Mouse (Mus musculus) yolk sac, embryonic 10.5 days (tissue): Measurements from ENCODE around the gene Lrp6.

Experiments used
- DNase-seq: peaks from one replicate; pipeline ENCODE4 v3.0.0-alpha.2; 2017; ENCODE audit warnings: low spot score

The Lrp6 gene

DNA sequence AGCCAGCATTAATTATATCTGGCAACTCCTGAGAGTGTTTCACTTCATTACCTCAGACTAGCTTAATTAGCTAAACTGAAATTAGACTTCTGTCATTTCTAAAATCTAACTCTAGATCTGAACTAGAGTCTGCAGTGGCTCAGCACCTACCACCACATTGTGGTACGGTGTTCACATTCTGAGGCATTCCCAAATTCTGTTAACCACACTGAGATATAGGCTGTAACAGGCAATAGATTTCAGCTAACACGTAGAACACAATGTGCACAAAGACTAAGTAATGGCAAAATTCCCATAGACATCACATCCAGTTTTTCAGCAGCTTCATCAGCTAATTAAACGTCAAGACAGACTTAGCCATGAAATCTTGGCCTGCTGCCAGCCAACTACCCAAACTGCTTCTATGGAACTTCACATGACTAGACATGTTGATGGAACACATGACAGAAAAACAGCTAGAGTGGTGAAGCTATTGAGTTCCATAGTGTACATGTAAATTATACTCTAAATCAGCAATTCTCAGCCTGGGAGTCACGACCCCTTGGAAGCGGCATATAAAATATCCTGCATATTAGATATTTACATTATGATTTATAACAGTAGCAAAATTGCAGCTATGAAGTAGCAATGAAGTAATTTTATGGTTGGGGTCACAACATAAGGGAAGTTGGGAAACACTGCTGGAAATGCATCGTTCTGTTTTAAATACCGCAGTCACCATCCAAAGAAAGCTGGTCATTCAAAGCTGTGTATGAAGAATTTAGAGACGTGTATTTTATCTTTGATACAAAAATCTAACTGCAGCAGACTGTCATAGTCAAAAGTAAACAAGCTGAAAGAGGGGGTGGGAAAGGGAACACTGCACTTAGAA lies 71.7 kb downstream of the Lrp6 start:
- DNase-seq: no peak

DNA sequence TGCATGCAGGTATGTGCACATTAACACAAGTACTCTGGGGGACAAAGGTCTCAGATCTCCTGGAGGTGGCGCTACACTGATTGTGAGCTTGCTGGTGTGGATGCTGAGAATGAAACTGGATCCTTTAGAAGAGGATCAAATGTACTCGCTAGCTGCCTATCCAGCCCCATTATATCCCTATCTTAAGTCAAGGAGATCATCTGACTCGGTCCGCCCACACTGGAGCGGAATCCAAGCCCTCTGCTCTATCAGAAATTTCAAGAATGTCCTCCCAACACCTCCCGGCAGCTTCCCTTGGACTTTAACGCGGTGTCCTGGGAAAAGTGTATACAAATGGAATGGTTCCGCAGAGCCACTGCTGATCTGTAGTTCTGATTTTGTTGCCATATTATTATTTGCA lies 77.1 kb downstream of the Lrp6 start:
- DNase-seq: peak; percentile 31

DNA sequence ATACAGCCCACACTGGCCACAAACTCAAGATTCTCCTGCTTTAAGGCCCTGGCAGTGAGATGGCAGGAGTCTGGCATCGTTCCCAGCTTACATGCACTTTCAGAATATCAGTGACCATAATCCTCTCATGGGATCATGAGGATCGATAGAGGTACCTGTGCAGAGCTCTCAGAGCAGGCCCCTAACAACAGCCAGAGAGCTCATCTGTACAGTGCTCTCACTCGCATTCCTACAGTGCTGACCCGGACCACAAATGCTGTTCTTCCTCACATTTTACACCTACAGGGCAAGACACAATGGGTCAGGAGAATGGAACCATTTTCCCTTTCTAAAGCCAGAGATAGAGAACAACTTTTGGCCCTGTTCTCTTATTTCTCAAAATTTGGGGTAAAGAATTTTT lies 77.6 kb downstream of the Lrp6 start:
- no peak for DNase-seq

DNA sequence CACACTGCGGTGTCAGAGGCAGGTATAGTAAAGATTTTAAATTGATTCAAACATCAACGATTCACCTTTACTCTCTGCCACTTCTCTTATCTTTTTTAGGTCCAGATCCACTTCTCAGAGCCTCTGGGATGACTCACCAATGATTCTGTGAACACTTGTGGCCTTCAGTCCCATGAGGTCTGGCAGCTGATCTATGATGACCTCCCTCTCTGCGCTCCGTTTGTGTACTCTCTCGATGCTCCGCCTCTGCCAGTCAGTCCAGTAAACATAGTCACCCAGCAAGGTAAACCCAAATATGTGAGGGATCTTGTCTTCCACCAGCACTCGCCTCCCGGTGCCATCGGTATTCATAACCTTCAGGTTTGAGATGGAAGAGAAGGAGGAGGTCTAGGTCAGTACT lies 80.4 kb downstream of the Lrp6 start:
- DNase-seq: no peak

GRCm38 (mm10) chr6:134479481-134479880 lies 87.3 kb downstream of the Lrp6 start:
- no peak for DNase-seq

- DNase-seq: no peak
Observed at GRCm38 (mm10) chr6:134473143-134473561, 93.6 kb downstream of the Lrp6 start.

DNA sequence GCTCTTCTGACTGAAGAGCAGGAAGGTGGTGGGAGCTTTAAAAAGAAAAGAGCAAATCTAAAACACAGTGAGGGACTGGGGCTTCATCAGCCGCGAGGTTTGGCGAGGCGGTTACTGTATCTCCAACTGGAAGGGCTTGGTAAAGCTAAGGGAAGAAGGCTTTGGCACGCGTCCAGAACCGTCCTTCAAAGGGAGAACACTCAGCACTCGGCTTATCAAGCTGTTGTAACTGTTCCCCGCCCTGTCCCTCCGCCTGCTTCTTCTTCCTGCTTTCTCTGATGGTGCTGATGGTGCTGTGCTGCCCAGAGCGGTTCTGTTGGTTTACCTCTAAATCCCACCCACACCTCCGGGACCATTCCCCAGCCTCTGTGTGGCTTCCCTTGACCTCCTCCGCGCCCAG lies 95.9 kb downstream of the Lrp6 start:
- DNase-seq: peak; percentile 29

- no peak for DNase-seq
Observed at GRCm38 (mm10) chr6:134469297-134469696, 97.5 kb downstream of the Lrp6 start.

- DNase-seq: no peak
Observed at GRCm38 (mm10) chr6:134466671-134467229, 100.0 kb downstream of the Lrp6 start.

DNA sequence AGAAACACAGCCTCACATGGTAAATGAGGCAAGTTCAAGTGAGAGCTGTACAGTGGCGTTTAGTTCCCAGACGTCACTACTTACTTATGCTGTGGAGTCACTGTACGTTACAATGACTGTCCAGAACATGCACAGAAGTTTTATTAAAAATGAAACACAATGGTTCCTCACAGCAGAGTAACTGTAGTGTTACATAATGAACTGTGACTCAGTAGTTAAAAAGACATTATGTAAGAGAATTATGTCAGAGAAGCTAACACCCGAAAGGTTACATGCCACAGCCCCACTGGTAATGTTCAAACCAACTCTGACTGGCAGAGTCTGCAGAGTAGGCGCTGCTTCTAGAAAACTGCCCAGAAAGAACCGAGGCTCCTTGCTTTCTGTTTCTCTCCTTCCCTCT lies 105.6 kb downstream of the Lrp6 start:
- no peak for DNase-seq

- no peak for DNase-seq
Observed at GRCm38 (mm10) chr6:134458376-134458775, 108.4 kb downstream of the Lrp6 start.

DNA sequence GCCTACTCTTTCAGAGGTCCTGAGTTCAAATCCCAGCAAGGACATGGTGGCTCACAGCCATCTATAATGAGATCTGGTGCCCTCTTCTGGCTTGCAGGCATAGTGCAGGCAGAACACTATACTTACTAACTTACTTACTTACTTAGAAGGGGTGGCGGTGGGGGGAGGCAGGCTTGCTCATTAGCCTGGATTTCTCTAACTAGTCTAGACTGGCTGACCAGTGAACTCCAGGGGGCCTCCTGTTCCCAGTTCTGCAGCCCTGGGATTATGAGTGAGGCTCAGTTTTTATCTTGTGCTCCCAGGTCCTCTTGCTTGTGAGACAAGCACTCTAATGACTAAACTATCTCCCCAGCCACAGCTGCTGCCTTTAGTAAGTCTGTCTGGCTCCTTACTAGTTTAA lies 112.7 kb downstream of the Lrp6 start:
- no peak for DNase-seq

DNA sequence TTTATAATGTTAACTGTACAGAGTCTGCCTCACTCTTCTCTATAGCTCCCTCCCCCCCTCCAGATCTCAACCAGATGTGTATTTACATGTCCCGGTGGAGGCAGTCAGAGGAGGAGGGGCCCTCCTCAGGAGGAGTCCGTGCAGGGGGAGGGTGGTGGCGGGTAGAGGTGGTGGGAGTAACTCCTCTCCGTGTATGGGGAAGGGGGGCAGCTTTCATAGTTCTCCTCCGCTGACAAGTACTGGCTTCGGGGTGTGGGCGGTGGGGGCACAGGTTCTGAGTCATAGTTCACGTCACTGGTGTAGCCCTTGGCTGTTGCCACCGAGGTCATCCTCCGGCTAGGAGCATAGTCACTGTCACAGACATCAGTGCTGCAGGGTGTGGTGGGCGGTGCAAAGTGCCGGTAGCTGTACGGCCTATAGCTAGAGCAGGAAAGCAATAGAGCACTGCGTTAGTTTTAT lies 116.1 kb downstream of the Lrp6 start:
- DNase-seq: peak; percentile 24

- DNase-seq: no peak
Observed at GRCm38 (mm10) chr6:134449958-134450357, 116.8 kb downstream of the Lrp6 start.

DNA sequence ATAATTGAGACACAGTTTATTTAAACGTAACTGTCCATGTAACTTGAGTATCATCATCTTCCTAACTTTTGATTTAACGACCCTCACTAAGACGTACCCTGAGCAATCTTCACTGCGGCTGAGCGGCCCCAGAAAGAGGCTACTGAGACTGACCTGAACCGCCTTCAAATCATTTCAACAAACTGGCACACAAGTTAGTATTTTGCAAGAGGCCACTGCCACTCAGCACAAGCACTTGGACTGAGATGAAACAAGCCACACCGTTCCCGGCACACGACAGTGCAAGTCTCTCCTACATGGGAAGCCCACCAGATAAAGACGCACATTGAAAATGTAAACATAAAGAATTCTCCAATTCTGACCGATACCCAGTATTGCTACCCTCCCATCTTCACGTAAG lies 118.3 kb downstream of the Lrp6 start:
- DNase-seq: no peak

DNA sequence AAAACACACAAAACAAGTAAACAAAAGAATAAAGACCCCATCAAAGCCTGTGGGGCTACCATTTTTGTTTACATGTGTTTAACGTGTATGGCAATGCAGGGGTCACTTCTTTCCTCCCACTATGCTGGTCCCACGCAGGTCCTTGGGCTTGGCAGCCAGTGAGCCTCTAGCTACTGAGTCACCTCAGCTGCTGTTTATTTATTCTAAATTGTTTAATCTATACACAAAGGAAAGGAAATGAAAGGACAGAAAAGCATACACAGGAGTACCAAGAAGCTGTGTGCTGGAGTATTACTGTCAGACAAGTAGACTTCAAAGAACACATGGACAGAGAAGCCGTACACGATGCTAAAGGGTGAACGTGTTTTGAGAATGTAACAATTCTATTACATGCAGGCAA lies 122.8 kb downstream of the Lrp6 start:
- DNase-seq: no peak

GRCm38 (mm10) chr6:134443198-134443904 lies 123.4 kb downstream of the Lrp6 start:
- DNase-seq: peak; percentile 79

DNA sequence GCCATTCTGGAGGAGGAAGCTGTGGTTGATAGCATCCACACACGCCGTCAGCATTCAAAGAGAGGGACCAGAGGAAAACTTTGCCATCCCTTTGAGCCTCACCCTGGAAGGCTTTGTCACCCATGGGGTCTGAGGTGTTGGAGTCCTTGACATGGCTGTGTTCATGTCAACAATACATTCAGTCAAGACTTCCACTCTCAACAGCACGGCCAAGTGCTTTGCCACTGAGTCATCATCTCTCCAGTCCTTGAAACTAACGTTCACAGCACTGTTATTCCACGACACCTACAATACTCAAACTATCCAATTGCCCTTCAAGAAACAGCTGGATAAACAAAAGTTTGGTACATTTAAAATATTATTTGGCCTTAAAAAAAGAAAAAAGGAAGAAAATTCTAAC lies 124.5 kb downstream of the Lrp6 start:
- DNase-seq: no peak

DNA sequence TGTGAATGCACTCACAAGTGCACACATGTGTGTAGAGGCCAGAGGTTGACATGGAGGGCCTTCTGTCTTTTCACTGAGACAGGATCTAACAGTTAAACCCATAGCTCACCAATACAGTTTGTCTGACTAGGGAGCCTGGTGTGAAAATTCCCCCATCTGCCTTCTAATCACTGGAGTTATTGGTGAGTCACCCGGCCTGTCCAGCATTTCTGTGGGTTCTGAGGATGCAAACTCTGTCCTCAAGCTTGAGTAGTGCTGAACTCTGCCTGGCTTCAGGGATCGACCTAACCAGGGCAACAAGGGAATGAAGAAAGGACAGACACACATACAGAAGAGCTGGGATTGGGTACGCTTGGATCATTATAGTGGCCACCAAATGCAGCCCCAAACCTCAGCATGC lies 125.0 kb downstream of the Lrp6 start:
- no peak for DNase-seq

GRCm38 (mm10) chr6:134440023-134440422 lies 126.7 kb downstream of the Lrp6 start:
- DNase-seq: no peak

DNA sequence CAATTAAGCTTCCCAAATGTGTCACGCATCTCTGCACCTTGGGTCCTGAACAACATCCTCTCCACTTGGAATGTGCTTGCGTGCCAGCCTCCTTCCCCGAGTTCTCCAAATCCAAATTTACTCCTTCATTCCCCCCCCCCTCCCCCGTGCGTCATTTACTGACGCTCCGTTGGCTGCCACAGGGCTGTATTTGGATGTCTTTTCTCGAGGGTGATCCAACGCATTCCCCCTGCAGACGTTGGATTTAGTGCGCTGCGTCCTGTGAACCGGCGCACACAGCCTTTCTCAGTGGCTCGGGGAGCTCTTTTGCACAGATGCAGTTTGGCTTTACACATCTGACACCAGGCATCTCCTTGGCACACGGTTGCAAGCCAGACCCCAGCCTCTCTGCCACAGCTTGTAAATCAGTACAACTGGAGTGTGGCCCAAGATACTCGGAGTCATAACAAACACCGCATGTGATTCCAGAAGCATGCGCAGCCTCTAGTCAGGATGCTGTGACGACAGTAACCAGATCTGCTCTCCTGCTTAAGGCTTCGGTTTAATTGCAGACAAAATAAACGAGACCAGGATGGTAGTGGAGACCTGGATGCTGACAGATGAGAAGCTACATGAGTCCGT lies 127.3 kb downstream of the Lrp6 start:
- peak; percentile 23 for DNase-seq

DNA sequence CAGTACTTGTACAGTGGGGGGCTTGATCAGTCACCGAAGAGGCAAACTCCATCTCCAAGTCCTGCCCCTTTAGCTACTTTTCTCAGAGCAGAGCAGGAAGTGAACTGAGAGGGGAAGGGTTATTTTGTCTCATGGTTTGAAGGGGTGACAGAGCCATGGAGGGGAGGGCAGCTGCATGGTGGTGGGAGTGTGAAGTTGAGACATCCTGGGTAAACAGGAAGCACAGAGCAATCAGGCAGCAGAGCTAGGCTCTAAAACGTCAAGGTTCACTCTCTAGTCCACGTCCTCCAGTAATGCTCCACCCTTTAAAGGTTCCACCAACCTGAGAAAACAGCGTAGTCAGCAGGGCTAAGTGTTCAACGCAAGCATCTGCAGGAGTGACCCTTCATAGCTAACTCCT lies 129.8 kb downstream of the Lrp6 start:
- DNase-seq: peak; percentile 50
